Mouse (Mus musculus) embryonic fibroblast, embryonic 13.5 days (primary cell): ENCODE measurements at regions not wholly inside any gene's neighbourhood (a gene's known extent, or its start where the extent isn't known, plus 50 kb on each side); places are given as distances from the start of the nearest gene placed in this dataset.

ENCODE experiments used
- CTCF ChIP-seq: IDR thresholded peaks from 2 replicates; pipeline ENCODE4 v1.5.1; 2011; ENCODE audit warnings: mild to moderate bottlenecking, control low read depth, low read length, moderate library complexity, borderline replicate concordance; ENCODE audit not compliant: insufficient read depth
- POLR2A ChIP-seq: IDR thresholded peaks from 2 replicates; pipeline ENCODE4 v1.6.1; 2011; ENCODE audit warnings: low read depth, mild to moderate bottlenecking, control low read depth, low read length, moderate library complexity

DNA sequence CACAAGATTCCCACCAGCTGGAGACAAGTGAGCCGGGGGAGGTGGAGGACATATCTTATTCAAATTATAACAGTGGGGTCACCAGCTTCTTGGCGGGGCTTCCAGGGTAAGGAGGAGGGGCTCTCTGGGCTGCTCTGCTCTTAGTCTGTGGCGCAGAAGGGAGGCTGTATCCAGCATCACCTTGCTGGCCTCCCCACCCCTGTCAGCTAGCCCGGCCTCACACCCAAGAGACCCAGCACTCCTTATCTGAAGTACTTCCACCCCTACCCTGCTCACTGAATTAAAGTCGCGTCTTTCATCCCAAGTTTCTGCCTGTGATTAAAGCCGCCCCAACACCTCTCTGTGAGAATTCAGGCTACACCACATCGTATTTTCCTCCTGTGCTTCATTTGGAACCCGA, 119.8 kb upstream of the Zfp507 start:
- TF ChIP-seq CTCF (no peak), POLR2A (no peak)
